Mouse (Mus musculus) ES-Bruce4 (cell line): ENCODE data around the gene Olfr1494. TPM values are rescaled to one million over a fixed set of nuclear protein-coding genes. Genes with fewer than 3 reads are reported as not detected.

Source experiments
- H3K27ac ChIP-seq: 2 replicates; pipeline ENCODE4 v1.5.1; 2012; ENCODE audit warnings: low read length, inconsistent platforms; ENCODE audit not compliant: insufficient read depth
- H3K27me3 ChIP-seq: 2 replicates; pipeline ENCODE4 v1.6.1; 2012; ENCODE audit warnings: mild to moderate bottlenecking, low read length, inconsistent platforms; ENCODE audit not compliant: control insufficient read depth, poor library complexity, insufficient read depth, severe bottlenecking
- H3K36me3 ChIP-seq: 2 replicates; pipeline ENCODE4 v1.6.1; 2012; ENCODE audit warnings: inconsistent platforms, mild to moderate bottlenecking, low read length, moderate library complexity; ENCODE audit not compliant: control insufficient read depth, poor library complexity, insufficient read depth, severe bottlenecking
- H3K4me1 ChIP-seq: one replicate; pipeline ENCODE4 v1.8.1; 2011; ENCODE audit warnings: low read length; ENCODE audit not compliant: control insufficient read depth, insufficient read depth
- H3K4me3 ChIP-seq: 2 replicates; pipeline ENCODE4 v1.5.1; 2011; ENCODE audit warnings: low read depth, mild to moderate bottlenecking, low read length
- H3K9ac ChIP-seq: 2 replicates; pipeline ENCODE4 v1.6.1; 2012; ENCODE audit warnings: low read depth, mild to moderate bottlenecking, inconsistent platforms; ENCODE audit not compliant: poor library complexity, severe bottlenecking
- H3K9me3 ChIP-seq: replicated peaks from 2 replicates; pipeline ENCODE4 v1.6.1; 2012; ENCODE audit warnings: mild to moderate bottlenecking, low read length, inconsistent platforms; ENCODE audit not compliant: control insufficient read depth, poor library complexity, insufficient read depth, severe bottlenecking
- CTCF ChIP-seq: IDR thresholded peaks from one replicate; pipeline ENCODE4 v1.8.1; 2011; ENCODE audit warnings: low read depth, low read length
- EP300 ChIP-seq: IDR thresholded peaks from 2 replicates; pipeline ENCODE4 v1.6.1; 2011; ENCODE audit warnings: low read depth, low read length; ENCODE audit not compliant: insufficient read depth
- POLR2A ChIP-seq: IDR thresholded peaks from one replicate; pipeline ENCODE4 v1.8.1; 2011; ENCODE audit warnings: low read length; ENCODE audit not compliant: insufficient read depth
- polyA plus RNA-seq: library from polyadenylated mRNA; stranded (reverse); fragments of >200 nt; gene quantifications from 2 replicates; pipeline ENCODE4 v1.2.4, GENCODE M21; 2011; ENCODE audit warnings: low read depth; ENCODE audit not compliant: missing spikeins, insufficient read depth, insufficient read length

Gene Olfr1494
- polyA plus RNA-seq: not detected in 2 replicates

DNA sequence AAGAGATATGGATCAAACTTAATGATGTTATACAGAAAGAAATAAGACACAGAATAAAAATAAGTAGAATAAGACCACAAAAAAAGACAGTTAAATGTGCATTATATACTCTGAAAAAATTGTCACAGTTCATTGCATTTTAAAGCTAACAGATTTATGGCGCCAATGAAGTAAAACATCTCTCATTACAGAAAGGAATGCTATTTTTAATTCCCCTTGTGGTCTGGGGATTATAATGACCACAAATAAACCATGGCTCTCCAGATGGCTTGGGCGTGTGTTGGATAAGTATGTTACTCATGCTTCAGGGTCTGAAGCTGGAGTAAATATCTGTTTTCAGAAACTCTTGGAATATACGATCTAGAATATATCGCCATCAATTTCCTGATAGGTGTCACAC is at the start of gene Olfr1494:
Olfr1494 (plus strand) TSS at position 301 of the 400 bp plus-strand sequence.
- H3K9ac ChIP-seq: no peak within 1 kb of the TSS
- H3K27me3 ChIP-seq: no peaks in the 10 kb centered on the region
- no peak within 1 kb of the TSS for H3K27ac ChIP-seq
- no peaks in the 10 kb centered on the region for H3K36me3 ChIP-seq
- no peaks in the 10 kb centered on the region for H3K9me3 ChIP-seq
- TF ChIP-seq CTCF: no peak
- no peak for TF ChIP-seq EP300
- no peak for TF ChIP-seq POLR2A
- H3K4me3 ChIP-seq: no peak within 1 kb of the TSS
- no peaks in the 10 kb centered on the region for H3K4me1 ChIP-seq

DNA sequence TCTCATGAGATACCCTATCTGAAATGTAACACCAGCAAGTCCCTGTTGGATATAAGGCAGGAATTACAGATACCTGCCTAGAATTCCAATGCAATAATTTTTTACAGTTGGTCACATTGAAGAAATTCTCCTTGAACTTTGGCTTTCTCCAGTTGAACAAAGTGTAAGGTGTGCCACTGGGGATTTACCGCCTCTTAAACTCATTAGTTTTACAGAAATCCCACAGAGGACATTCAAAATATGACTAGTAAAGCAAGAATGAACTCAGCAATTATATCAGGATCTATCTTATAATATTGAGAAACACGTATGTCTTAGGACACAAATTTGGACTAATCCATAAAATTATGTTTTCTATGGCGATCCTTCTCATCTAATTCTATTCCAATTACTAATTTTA is 42.6 kb upstream of the Olfr1494 start, which contains the start of gene Olfr1491:
Olfr1491 (plus strand) TSS at position 301 of the 400 bp plus-strand sequence.
- Histone ChIP-seq H3K4me3 (no peak within 1 kb of the TSS), H3K36me3 (no peaks in the 10 kb centered on the region), H3K27me3 (no peaks in the 10 kb centered on the region), H3K9ac (no peak within 1 kb of the TSS), H3K4me1 (no peaks in the 10 kb centered on the region), H3K27ac (no peak within 1 kb of the TSS), H3K9me3 (no peaks in the 10 kb centered on the region)
- TF ChIP-seq CTCF (no peak), POLR2A (no peak), EP300 (no peak)

DNA sequence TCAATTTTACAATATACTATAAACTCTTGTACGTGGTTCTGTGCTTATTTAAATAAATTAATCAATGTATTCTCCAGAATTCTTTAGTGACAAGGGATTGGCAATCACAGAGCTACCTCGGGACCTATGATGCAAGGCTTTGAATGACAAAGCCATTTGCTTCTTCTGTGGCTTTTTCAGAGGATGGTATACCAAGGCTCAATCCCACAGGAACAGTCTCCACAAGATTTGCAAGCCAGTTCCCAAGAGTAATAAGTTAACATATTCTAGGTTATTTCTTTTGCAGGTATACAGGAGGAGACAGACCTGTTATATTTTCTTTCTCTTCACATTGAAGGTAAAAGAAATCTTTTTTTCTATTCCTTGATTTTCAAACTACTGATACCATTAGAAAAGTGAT is 16.6 kb upstream of the Olfr1494 start, which contains the start of gene Olfr1493-ps1:
Olfr1493-ps1 (plus strand) TSS at position 301 of the 400 bp plus-strand sequence.
- Histone ChIP-seq H3K4me1 (no peaks in the 10 kb centered on the region), H3K36me3 (no peaks in the 10 kb centered on the region), H3K9me3 (no peaks in the 10 kb centered on the region), H3K27me3 (no peaks in the 10 kb centered on the region), H3K27ac (no peak within 1 kb of the TSS), H3K9ac (no peak within 1 kb of the TSS), H3K4me3 (no peak within 1 kb of the TSS)
- TF ChIP-seq POLR2A: no peak
- TF ChIP-seq CTCF: no peak
- TF ChIP-seq EP300: no peak

DNA sequence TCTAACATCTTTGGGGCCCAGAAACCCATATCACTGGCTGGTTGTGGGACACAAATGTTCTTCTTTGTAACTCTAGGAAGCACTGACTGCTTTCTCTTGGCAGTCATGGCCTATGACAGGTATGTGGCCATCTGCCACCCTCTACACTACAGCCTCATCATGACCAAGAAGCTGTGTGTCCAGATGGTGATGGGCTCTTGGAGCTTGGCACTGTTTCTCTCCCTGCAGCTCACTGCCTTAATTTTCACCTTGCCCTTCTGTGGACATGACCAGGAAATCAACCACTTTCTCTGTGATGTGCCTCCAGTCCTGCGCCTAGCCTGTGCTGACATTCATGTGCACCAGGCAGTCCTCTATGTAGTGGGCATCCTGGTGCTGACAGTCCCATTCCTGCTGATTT is 9.8 kb downstream of the Olfr1494 start:
- no peak overlapping the region for H3K9ac ChIP-seq
- H3K27ac ChIP-seq: no peak overlapping the region
- no peaks in the 10 kb centered on the region for H3K4me1 ChIP-seq
- H3K9me3 ChIP-seq: no peaks in the 10 kb centered on the region
- TF ChIP-seq CTCF (no peak), EP300 (no peak), POLR2A (no peak)
- H3K4me3 ChIP-seq: no peak overlapping the region
- H3K27me3 ChIP-seq: no peaks in the 10 kb centered on the region
- H3K36me3 ChIP-seq: no peaks in the 10 kb centered on the region

DNA sequence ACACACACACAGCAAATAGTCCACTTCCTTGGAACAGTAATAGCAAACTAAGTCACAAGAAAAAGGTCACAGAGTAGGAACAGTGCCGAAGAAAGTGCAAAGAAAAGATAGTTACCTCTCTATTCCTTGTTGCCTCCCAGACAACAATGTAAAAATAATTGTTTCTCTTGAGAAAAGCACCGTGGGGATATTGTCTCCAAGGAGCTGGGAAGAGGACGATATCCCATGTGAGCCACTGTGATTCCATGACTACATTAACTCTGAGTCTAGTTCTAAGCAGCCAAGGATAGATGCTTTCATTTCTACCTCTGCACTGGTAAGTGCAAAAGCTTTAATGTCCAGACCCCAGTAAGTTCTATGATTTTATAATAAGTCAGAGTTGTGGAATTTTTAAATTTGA is 24.8 kb downstream of the Olfr1494 start, which contains the start of gene Olfr1495:
Olfr1495 (plus strand) TSS at position 301 of the 400 bp plus-strand sequence.
- no peak for TF ChIP-seq CTCF
- no peak for TF ChIP-seq POLR2A
- Histone ChIP-seq H3K27me3 (no peaks in the 10 kb centered on the region), H3K9me3 (no peaks in the 10 kb centered on the region), H3K4me3 (no peak within 1 kb of the TSS), H3K36me3 (no peaks in the 10 kb centered on the region), H3K9ac (no peak within 1 kb of the TSS), H3K4me1 (no peaks in the 10 kb centered on the region), H3K27ac (no peak within 1 kb of the TSS)

DNA sequence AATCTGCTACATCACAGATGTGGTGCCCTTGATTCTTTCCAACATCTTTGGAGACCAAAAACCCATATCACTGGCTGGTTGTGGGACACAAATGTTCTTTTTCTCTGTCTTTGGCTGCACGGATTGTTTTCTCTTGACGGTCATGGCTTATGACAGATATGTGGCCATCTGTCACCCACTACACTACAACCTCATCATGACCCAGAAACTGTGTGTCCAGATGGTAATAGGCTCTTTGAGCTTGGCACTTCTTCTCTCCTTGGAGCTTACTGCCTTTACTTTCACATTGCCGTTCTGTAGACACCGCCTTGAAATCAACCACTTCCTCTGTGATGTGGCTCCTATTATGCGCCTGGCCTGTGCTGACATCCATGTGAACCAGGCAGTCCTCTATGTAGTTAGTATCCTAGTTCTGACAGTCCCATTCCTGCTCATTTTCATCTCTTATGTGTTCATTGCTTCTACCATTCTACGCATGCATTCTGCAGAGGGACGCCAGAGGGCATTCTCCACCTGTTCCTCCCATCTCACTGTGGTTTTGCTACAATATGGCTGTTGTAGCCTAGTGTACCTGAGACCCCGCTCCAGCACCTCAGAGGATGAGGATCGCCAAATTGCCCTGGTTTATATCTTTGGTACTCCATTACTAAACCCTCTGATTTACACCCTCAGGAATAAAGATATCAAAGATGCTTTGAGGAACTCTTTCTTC is 29.2 kb downstream of the Olfr1494 start:
- Histone ChIP-seq H3K27me3 (no peaks in the 10 kb centered on the region), H3K27ac (no peak overlapping the region), H3K4me1 (no peaks in the 10 kb centered on the region), H3K9me3 (no peaks in the 10 kb centered on the region), H3K36me3 (no peaks in the 10 kb centered on the region), H3K9ac (no peak overlapping the region), H3K4me3 (no peak overlapping the region)
- no peak for TF ChIP-seq POLR2A
- TF ChIP-seq EP300: no peak
- no peak for TF ChIP-seq CTCF
